Mouse (Mus musculus): ENCODE results near the gene Pphln1.

- TF ChIP-seq CTCF (IDR thresholded peaks at IDR 0.05; ENCODE audit: control insufficient read depth, insufficient read depth, insufficient read length) = no peak
- no peak for TF ChIP-seq USF1 (IDR thresholded peaks at IDR 0.05; ENCODE audit: low read depth)
- TF ChIP-seq MYOG (IDR thresholded peaks at IDR 0.05; ENCODE audit: control insufficient read depth, extremely low read depth, insufficient read length) = no peak
- TF ChIP-seq MAX (IDR thresholded peaks at IDR 0.05) = no peak
- TF ChIP-seq MYOD1 (IDR thresholded peaks at IDR 0.05; ENCODE audit: control insufficient read depth, insufficient read length, low read depth) = no peak
- TF ChIP-seq CEBPB (IDR thresholded peaks at IDR 0.05; ENCODE audit: low read depth) = no peak
These were observed 8.3 kb downstream of the Pphln1 start for GRCm38 (mm10) chr15:93406492-93406891.

Measured in C2C12 (cell line).